Mouse (Mus musculus) skeletal muscle tissue, adult 2 months (tissue): ENCODE measurements around the gene Iffo2.

ENCODE experiments used
- DNase-seq: peaks from one replicate; pipeline ENCODE4 v3.0.0-alpha.2; 2012; ENCODE audit warnings: low read depth, low spot score

The Iffo2 gene

DNA sequence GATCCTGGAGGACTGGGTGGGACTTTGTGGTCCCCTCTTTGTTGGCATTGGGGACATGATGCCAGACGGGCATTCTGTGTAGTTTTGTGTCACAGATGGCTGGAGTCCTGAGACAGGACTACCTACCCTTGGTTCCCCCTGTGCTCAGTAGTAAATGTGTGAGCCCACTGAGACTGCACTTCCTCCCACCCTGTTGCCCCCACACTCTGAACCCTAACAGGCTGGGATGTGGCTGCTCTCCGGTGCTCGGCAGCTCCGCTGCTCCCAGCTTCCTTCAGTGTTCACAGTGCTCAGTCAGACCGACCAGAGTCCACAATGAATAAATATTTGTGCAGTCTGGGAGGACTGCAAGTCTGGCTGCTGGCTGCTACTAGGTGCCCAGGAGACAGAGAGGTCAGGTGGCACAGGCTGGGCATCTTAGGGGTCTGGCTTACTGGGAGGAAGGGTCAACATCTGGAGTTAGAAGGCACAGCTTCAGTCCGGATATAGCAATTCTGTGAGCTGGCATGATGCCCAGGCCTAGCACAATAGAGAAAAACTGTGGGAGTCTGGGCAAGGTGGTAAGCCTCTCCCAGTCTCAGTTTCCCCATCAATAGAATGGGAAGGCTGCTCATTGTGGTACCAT is 51.2 kb downstream of the Iffo2 start:
- no peak for DNase-seq

DNA sequence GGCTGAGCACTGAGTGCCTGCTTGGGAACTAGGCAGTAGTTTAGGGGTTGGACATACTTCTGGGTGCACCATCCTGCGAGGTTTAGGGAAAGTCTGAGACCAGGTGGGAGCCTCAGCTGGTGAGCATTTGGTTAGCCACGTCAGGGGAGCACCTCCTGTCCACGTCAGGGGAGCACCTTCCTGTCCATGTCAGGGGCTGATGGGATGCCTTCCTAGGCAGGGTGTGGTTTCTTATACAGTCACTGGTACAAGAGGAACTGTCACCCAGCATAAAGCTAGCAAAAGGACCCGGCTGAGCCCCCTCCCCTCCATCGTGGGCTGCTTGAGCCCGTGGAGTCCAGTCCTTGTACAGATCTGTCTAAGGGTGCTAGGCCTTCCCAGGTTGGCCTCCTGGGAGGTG is 52.0 kb downstream of the Iffo2 start:
- no peak for DNase-seq

DNA sequence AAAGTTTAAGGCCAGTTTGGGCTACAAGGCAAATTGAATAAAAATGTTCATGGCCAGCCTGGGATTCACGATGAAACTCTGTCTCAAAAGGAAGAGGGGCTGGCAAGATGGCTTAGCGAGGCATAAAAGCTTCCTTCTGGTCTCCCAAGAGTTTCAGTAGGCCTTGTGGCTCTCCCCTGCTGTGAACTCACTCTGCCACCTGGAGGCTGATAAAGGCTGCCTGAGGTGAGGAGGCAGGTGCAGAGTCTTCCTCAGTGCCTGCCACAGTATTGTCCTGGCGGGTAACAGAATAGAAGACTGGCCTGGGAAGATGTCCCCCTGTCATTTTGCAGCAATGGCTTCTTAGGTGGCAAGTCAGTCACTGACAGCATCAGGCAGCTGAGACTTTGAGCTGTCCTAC is 52.6 kb downstream of the Iffo2 start:
- no peak for DNase-seq

DNA sequence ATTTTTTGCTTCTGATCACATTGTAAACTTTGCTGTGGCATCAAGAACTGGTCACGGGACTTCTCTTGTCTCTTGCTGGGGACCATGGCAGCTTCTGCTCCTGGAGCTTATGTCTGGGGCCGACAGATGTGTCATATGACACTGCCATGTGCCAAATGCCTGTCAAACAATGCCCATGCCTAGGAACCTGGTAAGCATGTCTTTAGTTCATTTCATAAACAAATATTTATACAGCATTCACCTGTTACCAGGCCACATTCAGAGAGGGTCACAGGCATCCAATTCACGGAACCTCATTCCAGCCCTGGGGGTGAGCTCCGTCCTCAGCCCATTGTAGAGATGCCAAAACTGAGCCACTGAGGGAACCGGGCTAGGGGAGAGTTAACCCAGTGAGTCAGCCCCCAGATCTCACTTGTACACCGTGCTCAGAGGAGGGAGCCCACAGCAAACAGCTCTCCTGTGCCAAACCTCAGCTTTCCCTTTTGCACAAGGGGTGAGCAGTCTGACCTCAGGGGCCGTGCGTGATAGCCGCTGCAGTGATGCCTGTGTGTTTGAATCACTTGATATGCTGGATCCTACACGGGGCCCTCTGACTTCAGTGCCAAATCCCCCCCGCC is 53.4 kb downstream of the Iffo2 start:
- DNase-seq: no peak

DNA sequence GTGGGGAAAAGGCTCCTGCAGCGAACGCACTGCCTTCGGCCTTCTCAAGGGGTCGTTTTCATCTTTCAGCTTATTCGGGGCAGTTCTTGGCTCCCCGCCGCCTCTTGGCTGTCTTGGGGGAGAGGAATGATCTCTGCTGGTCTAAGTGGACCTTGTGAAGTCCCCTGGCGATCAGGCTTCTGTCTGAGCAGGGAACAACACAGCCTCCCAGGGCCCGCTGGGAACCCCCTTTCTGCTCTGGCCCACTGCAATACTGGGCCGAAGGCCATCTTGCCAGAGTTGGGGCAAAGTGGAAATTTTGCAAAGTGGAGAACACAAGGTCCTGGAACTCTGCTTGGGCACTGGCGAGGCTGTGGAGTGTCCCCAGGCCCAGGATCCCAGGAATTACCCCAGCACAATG is 54.4 kb downstream of the Iffo2 start:
- DNase-seq: no peak

DNA sequence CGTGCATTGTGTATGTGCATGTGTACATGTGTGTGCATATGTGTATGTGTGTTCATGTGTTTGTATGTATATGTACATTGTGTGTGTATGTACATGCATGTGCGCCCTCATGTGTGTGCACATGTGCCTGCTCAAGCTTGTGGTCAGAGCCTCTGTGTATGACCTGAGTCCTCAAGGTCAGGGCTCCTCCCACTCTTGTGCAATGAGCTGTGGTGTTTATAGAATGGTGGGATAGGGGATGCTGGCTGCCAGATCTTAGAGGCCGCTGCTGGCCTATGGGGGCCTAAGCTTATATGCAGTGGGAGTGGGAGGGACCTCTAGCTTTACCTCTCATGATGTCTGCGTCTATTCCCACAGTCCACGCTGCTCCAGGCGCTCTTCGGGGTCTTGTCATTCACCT is 55.4 kb downstream of the Iffo2 start:
- no peak for DNase-seq

DNA sequence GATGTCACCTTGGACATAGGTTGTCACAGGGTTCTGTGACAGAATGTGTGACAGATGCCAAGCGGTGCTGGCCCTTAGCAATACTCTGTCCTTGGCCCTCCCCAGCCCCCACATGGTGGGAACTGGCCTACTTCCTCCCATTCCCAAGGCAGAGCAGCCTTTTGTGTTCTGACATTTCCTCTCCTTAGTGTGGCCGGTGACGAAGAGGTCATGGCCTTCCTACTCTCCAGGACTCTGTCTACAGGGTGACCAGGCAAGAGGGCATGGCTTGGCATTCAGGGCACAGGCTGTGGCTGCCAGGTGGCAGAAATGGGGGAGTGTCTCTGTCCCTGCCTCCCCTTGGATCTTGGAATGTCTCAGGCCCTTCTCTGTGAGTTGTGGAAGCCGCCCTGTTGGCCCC is 57.0 kb downstream of the Iffo2 start:
- no peak for DNase-seq

DNA sequence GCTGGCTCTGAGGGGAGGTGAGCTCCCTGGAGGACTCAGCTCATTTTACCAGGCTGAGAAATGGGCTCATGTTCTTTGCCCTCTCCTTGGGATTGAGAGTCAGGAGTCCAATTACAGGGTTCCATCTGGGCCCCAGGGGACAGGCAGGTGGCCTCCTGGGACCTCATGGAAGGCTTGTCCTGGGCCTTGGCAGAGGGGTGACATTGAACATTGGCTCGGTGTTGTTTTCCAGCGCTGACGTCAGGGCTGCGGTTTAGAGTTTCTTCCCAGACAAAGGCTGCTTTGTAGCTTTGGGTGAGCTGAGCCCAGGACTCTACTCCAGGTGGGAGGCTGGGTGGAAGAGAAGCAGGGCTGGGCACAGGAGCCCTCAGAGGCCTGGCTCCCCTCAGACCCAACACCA is 57.4 kb downstream of the Iffo2 start:
- no peak for DNase-seq

DNA sequence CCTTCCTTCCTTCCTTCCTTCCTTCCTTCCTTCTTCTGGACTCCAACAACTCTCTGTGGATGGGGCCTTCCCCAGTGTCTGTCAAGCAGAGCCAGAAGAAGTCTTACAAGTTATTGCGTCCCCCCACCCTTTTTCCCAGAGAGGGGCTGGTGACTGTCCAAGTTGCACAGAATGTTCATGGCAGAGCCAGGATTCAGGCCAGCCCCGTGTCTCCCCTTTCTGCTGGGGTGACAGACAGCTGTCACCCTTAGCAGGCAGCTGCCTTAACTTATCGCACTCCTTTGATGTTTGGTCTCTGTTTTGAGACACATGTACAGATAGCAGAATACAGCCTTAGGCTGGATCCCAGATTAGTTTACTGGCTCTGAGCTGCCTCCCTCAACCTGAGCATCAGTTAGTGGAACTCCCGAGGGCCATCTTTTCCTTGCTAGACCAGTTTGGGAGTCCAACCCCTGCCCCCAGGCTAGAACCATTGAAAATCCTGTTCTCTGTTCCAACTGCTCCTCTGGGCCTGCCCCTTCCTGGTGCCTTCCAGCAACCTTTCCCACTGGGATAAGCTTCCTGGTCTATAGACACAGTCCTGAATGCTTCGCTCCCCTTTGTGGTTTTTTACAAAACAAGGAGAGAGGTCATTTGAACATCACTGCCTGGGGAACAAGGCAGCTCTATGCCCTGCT is 59.1 kb downstream of the Iffo2 start:
- DNase-seq: no peak

DNA sequence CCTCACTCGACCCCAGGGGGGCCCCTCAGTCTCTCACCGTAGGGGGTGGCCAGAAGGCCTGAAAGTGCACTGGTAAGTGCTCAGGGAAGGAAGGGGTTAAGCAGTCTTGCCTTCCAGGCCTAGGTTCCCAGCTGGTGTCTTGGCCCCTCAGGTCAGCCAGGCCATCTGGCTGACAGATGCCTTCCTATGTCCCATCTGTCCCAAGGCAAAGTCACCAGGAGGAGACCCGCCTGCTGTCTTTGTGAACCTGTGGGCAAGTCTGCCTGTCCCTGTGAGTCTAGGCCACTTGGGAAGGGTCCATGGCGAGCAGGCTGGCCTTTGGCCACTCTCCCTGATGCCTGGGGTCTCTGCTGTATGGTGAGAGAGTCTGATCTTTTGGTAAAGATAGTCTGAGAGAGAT is 60.1 kb downstream of the Iffo2 start:
- DNase-seq: no peak

DNA sequence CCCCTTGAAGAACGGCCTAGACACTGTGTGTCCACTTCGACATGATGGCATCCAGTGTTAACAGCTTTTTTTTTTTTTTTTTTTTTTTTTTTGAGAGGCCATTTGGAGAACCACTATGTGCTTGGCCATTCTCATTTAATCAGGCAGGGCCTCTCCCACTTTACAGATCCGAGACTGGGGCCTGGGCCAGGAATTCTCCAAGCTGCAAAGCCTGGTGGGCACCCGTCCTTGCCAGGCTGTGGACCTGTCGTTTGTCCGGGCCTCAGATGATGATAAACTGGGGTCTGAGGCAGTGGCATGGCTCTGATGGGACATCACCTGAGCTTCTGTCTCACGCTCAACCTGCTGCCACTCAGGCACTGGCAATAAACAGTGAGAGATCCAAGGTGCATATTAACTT is 62.5 kb downstream of the Iffo2 start:
- no peak for DNase-seq

DNA sequence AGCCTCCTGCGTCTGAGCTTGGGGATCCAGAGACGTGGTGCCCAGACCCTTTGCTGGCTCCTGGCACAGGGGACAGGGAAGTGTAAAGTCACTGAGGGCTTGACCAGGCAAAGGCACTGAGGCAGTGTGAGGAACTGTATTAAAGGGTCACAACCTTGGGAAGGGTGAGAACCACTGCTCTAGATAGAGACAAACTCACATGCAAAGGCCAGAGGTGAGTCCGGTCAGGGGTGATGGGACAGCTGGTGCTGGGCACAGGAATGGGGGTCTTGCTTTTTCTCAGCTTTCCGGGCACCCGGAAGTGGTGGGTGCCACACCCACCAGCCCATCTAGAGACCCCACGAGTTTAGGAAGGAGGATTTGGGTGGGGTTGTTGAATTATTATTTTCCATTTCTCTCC is 63.0 kb downstream of the Iffo2 start:
- no peak for DNase-seq

DNA sequence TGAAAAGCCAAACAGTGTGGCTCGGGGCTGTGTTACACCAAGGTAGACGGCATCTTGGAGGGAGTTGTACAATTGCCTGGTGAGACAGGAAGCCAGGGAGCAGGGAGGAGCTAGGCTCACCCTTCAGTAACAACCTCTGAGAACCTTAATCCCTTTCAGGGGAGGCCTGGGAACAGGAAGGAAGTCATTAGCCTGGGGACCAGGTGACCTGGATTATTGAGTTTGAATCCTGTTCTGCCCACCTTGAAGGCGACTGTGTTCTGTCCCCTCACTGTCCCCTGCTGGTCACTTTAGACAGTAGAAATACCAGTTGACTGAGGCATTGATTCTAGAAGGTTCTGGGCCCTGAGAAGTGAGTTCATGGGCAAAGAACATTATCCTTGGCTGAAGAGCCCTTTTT is 63.7 kb downstream of the Iffo2 start:
- DNase-seq: no peak

DNA sequence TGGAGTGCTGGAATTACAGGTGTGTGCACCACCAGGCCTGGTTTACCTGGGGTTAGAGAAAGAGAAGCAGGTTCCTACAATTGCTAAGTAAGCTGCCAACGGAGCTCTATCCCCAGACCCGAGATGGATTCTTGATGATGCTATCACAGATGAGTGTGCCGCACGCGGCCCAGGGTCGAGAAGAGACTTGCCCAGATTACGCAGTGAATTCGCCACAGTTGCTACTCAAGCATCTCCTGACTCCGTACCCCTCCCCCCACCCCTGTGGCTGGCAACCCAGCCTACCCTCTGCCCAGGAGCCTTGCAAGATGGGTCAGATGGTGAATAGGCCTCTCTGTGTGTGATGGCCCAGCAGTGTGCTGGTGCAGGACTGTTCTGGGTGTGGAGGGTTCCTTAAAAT is 66.4 kb downstream of the Iffo2 start:
- DNase-seq: no peak

DNA sequence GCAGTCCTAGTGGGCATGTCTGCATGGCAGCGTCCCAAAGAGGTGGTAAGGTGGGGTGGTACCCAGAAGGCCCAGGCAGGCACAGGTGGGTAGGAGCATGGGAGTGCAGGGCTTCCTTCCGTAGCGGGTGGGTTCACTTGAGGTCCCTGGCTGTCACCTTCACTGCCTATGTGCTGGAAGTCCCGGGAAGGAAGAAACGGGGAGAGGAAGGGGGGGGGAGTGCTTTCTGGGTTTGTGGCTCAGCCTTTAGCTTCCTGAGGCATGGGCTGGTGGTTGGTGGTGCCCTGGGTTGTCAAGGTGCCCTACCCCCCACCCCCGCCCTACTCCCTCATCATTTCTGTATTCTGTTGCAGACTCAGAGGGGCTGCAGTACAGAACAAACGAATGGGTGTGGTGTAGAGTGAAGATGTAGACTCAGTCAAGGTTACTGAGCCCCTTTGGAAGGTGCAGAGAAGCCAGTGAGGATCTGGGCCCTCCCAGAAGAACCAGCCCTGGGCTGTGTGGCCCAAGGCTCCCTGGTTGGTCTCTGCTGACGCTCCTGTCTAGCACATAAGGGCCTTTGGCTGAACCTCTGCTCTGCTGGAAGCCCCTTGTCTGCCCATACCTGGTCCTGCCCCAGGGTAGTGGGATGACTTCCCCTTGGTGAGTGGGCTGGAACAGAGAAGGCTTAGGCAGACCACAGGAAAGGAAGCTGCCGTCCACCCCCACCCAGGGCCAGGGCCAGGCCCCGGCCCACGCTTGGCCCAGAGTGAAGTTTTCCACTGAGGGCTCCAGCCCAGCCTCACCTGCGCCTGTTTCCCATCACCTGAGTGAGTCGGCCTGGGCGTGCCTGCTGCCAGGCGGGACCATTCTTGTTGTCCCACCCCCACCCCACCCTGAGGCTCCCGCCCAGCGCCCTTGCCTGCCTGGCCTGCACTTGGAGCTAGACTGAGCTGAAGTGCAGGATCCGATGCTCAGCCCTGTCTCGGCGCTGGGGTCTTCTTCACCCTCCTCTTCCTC is 67.2 kb downstream of the Iffo2 start:
- DNase-seq: no peak

DNA sequence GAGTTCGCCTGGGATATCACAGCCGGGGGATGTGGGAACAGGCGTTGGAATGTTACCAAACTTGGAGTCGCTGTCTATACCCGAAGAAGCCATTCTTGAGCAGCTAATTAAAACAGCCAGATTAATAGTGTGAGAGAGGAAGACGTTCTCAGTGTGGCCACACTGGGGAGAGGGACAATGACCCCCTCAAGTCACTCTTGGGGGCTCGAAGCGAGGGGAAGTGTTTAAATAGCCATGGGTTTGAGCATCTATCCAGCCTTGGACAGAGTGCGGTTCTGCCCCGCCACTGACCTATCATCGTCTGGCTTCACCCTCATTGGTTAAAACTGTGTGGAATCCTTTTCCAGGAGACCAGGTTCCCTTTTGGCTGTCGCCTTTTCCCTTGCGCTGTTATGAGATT is 68.0 kb downstream of the Iffo2 start:
- DNase-seq: no peak

DNA sequence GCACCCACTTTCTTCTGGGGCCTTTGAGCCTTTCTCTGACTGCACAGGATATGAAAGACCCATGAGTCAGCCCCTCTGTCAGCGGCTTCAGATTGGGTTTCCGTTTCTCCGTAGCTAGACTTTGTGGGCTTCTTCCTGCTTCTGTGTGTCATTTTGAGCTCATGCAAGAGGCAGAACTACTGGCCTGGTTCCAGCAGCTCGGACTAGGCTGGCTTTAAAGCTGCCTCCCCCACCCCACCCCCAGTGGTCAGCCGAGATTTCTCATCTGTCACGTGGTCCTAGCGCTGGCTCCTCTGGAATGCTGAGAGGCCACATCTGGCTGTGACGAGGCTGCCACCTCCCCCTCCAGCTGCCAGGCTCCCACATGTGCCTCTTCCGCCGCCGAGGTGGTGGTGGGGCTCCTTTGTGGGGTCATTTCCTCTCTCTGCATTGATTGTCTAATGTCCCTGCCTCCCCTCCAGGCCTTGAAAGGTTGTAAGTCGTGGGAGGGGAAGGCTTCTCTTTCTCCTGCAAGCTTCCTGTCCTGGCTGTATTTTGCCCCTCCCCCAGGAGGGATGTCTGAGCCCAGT is 68.7 kb downstream of the Iffo2 start:
- peak; percentile 91 for DNase-seq

DNA sequence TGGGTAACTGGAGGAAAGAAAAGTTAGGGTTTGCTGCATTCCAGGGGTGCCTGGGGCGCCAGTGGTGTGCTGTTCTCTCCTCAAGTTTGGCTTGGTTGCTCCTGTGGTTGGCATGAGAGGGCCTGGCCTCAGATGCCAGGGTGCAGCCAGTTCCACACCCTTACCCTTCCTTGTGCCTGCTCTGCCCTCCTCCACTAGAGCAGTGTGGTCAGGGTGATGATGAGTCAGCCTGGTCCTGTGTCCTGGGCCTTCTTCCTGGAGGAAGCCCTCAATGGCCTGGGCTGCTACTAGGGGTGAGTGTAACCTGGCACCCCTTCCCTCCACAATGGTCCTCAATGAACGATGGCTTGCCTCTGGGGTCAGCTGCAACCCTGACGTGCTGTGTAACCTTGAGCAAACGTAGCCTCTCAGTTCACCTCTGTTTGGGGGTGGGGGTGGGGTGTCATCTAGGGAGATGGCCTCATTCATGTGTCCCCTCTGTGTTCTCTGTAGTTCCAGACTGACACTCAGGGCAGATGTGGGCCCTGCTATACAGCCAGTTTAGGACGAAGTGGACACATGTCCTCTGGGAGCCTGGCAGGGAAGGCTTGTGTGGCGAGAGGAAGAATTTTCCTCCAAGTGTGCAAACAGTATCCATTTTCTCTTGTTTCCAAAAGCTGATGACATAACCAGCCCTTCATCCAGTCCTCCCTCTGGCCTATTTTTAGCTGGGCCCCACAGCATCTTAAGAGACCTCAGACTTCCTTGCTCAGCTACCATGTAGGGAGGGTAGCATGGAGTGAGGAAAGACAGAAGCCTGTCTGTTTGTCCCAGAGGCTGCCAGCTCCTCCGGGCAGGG is 71.4 kb downstream of the Iffo2 start:
- peak; percentile 44 for DNase-seq

DNA sequence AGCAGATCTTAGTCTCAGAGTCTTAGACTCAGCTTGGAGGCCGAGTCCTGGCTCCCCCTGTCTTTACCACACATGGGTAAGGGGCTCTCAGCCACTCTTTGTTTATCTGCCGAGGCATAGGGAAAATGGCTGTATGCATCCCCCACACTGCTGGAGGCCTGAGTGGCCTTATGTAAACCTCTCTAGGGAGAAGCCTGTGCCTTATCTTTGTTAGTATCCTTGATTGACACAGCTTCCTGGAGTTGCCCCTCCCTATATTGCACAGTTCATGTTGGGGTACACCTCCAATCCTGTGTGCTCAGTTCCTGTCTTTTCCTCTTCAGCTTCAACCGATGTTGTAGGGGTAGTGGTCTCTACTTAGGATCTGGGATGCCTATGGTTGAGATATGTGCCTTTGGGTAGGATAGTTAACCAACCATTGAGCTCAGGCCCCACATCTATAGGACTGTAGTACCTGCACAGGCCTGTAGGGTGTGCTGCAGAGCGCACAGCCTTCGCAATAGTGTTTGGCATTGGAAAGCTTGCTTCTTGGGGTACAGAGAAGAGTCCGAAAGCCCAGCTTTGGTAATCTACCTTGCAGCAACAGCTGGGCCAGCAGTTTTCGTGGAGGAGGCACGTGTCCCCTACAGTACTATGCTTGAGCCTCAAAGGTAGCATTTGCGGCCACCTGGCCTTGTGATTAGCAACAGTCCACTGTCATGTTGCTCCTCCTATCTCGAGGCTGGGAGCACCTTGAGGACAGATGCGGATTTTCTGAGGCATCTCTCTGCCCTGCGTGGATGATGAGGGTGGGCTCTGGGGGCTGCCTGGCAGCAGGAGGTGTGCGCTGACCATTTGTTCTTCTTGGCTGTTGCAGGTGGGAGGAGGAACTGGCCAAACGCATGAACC is 72.3 kb downstream of the Iffo2 start, which contains the start of gene Gm21969:
Gm21969 (plus strand) TSS at position 830 of the 888 bp plus-strand sequence.
- DNase-seq: no peak

DNA sequence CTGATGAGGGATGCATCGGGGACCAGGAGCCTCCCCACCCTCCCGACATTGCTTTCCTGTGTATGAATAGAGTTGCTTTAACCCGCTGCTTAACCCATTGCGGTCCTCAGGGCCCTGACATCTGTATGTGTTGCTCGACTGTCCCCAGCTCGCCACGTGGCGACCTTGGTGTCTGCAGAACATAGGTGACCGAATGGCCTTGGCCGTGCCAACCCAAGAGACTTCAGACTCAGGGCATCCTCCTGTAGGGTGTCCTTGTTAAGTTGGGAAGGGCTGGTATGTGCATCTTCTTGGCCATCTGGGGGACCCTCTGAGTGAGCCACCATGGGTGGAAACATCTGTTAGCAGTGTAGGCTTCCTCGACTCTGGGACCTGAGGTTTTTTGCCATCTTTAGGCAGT is 74.9 kb downstream of the Iffo2 start:
- DNase-seq: no peak
